Mouse (Mus musculus) lung, adult 2 months (tissue): ENCODE measurements around the gene Rapgef3. TPM values are rescaled to one million over a fixed set of nuclear protein-coding genes. Genes with fewer than 3 reads are reported as not detected.

Source experiments
- DNase-seq: peaks from one replicate; pipeline ENCODE4 v3.0.0; 2022
- H3K4me1 ChIP-seq: fragments of 200-500 bp; 2 replicates; pipeline ENCODE4 v1.6.1; 2011; ENCODE audit warnings: low read length; ENCODE audit not compliant: control insufficient read depth, insufficient read depth
- H3K4me3 ChIP-seq: fragments of 200-500 bp; replicated peaks from 2 replicates; pipeline ENCODE3; 2011; ENCODE audit warnings: low read depth, mild to moderate bottlenecking, control low read depth, low read length; ENCODE audit errors: extremely low read depth
- CTCF ChIP-seq: fragments of 200-500 bp; IDR thresholded peaks from 2 replicates; pipeline ENCODE4 v1.5.1; 2011; ENCODE audit warnings: mild to moderate bottlenecking, low read length, control low read depth; ENCODE audit not compliant: insufficient read depth
- POLR2A ChIP-seq: fragments of 200-500 bp; IDR thresholded peaks from 2 replicates; pipeline ENCODE4 v1.6.1; 2011; ENCODE audit warnings: low read depth, mild to moderate bottlenecking, control low read depth, low read length, borderline replicate concordance; ENCODE audit errors: extremely low read depth
- WGBS: fragments of 180-500 bp; shearing (Covaris S2); methylation state at CpG from one replicate; pipeline ENCODE4 v1.1.7; 2018; 5-methylcytosine and 5-hydroxymethylcytosine counted together
- polyA plus RNA-seq: library from polyadenylated mRNA; depleted of rRNA; stranded (reverse); fragments of >200 nt; gene quantifications from 2 replicates; pipeline ENCODE4 v1.2.3, GENCODE M21; 2012

Rapgef3 gene
- polyA plus RNA-seq, 1 experiment = 94.2 TPM

DNA sequence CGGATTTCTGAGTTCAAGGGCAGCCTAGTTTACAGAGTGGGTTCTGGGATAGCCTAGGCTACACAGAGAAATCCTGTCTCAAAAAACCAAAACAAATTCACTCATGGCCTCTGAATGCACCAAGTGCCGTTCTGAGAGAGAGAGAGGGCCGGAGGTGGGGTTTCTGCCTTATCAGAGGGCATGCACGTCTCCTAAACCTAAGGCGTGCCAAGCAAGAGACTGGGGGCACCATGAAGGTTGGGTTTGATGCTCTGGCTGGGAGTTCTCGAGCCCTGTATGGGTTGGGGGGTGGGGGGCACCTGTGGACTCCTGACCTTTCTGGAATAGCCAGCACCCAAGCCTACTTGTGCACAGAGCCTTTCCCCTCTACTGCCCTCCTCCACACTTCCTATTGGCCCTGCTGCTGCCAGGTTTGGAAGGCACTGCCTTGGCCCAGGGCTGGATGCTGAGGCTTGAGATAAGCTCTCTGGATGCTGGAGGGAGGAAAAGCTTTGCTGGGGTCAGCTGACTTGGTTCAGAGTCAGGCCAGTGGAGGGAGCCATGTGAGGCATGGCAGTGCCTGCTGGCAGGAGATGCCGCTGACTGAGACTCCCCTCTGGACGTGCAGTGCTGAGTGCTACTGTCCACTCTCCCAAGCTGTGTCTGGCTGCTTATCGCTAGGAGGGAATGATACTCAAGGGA, 18.1 kb upstream of the Rapgef3 start:
- no peak overlapping the region for H3K4me3 ChIP-seq
- no peak; the same call in 1 of the 2 replicates for TF ChIP-seq POLR2A
- peak; percentile 10; the same call in 1 of the 2 replicates for TF ChIP-seq CTCF
- peaks cover 54% of the 10 kb centered on the region for H3K4me1 ChIP-seq
- peak; percentile 43 for DNase-seq
- 63% methylated on average over 9 of the region's 9 CpGs for WGBS

- TF ChIP-seq POLR2A (no peak), CTCF (no peak)
- DNase-seq = no peak
- WGBS = 4% methylated on average over 45 of the region's 45 CpGs
- H3K4me1 ChIP-seq = peaks cover 53% of the 10 kb centered on the region
- peak overlapping the region; percentile 87 for H3K4me3 ChIP-seq
These were observed 16.9 kb upstream of the Rapgef3 start for GRCm38 (mm10) chr15:97784561-97785161.

DNA sequence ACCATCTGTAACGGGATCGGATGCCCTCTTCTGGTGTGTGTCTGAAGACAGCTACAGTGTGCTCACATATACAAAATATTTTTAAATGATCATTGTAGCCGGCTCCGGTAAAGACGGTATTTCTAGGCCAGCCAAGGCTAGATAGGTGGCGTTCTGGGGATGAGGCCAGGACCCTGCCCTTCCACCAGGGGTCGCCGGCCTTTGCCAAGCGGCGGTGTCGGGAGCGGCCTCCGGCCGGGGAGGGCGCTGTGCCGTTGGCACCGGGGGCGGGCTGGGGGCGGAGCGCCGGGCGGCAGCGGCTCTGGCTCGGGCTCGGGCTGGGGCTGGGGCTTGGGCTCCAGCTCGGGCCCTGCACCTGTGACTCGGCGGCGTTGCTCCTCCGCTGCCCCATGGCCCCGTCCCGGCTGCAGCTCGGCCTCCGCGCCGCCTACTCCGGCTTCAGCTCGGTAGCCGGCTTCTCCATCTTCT, 16.4 kb upstream of the Rapgef3 start:
- 1% methylated on average over 39 of the region's 39 CpGs for WGBS
- peak overlapping the region; percentile 87 for H3K4me3 ChIP-seq
- TF ChIP-seq CTCF (peak; percentile 71), POLR2A (peak; percentile 78; the same call in 1 of the 2 replicates)
- DNase-seq = peak; percentile 88
- peaks cover 49% of the 10 kb centered on the region for H3K4me1 ChIP-seq

GRCm38 (mm10) chr15:97782749-97783105, 15.0 kb upstream of the Rapgef3 start:
- WGBS = 5% methylated on average over 9 of the region's 9 CpGs
- peak; percentile 76 for DNase-seq
- TF ChIP-seq POLR2A = no peak
- peak; percentile 74 for TF ChIP-seq CTCF
- peaks cover 39% of the 10 kb centered on the region for H3K4me1 ChIP-seq
- peak overlapping the region; percentile 41 for H3K4me3 ChIP-seq

GRCm38 (mm10) chr15:97781961-97782748, 14.4 kb upstream of the Rapgef3 start:
- no peak for DNase-seq
- TF ChIP-seq CTCF = no peak
- no peak for TF ChIP-seq POLR2A
- Histone ChIP-seq H3K4me3 (peak overlapping the region; percentile 41), H3K4me1 (peaks cover 33% of the 10 kb centered on the region)
- 33% methylated on average over 24 of the region's 24 CpGs for WGBS

DNA sequence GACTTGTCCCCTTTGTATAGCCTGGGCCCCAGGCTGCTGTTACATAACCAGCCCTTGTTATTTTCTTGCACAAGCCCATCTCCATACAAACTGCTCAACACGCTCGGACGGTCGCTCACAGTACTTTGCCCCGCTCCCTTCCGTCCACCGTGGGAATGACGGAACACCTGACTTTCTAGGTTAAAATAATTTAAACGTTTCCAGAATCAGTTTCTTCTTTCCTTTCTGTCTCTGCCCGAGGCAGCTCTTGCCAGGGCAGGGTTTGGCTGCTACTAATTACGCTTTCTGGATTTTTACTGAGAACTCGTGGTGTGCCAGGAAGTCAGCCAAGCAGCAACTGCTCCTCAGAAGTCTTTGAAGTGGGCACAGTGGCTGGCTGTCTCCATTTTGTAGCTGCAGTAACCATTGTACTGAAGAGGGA, 12.8 kb upstream of the Rapgef3 start:
- Histone ChIP-seq H3K4me3 (no peak overlapping the region), H3K4me1 (peaks cover 20% of the 10 kb centered on the region)
- DNase-seq = peak; percentile 36
- no peak for TF ChIP-seq CTCF
- no peak for TF ChIP-seq POLR2A
- 54% methylated on average over 12 of the region's 12 CpGs for WGBS

GRCm38 (mm10) chr15:97779576-97779975, 11.8 kb upstream of the Rapgef3 start:
- peaks cover 15% of the 10 kb centered on the region for H3K4me1 ChIP-seq
- H3K4me3 ChIP-seq = no peak overlapping the region
- TF ChIP-seq POLR2A (no peak), CTCF (no peak)
- no peak for DNase-seq
- 86% methylated on average over 1 of the region's 1 CpGs for WGBS

DNA sequence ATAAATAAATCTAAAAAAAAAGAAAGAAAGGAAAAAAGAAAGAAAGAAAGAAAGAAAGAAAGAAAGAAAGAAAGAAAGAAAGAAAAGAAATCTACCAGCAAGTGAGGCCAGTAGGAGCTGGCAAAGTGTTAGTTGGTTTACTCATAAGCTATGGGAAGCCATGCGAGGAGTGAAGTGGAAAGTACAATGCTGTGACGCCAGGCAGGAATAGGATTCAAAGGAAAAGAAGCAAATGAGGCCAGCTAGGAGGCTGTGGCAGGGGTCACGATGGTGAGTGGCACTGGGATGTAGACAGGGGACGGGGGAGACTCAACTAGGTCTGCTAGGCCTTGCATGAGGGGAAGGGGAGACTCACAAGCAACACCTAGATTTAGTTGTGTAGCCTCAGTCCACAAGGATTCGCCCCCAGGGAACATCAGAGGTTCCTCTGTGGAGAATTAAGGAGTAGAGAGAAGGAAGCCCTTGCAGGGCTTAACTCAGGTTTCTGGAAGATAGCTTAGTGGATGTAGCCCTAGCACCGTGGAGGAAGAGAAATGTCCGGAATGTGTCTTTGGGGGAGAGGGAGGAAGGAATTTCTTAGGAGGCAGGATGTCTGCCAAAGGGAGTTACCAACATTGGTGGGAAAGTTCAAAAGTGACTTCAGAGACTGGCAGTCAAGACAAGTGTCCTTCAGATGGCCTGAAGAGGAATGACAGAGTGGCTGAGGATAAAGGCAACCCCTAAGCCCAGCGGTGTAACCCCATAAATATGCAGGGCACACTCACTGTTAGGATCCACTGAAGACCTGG, 10.7 kb upstream of the Rapgef3 start, which contains the start of gene Slc48a1:
Slc48a1 (plus strand) TSS at position 210 of the 788 bp plus-strand sequence.
- 54% methylated on average over 8 of the region's 8 CpGs for WGBS
- Histone ChIP-seq H3K4me3 (no peak within 1 kb of the TSS), H3K4me1 (peaks cover 22% of the 10 kb centered on the region)
- no peak for DNase-seq
- no peak for TF ChIP-seq CTCF
- no peak for TF ChIP-seq POLR2A

DNA sequence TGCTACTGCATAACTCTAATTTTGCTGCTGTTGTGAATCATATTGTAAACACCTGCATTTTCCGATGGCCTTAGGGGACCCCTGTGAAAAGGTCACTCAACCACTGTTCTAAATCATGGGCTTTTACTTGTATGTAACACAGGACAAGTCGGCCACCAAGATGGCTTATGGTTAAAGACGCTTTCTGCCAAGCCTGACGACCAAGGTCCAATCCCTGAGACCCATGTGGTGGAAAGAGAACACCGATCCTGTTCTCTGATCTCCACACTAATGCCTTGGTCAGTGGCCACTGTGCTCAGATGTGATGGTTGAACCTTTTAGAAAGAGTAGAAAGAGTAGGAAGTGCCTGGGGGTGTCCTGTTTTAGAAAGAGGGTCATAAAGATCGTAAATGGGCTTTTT, 9.1 kb upstream of the Rapgef3 start:
- H3K4me1 ChIP-seq = peaks cover 24% of the 10 kb centered on the region
- WGBS = 86% methylated on average over 6 of the region's 6 CpGs

More for the DNA sequence above, 9.1 kb upstream of the Rapgef3 start:
- no peak overlapping the region for H3K4me3 ChIP-seq
- TF ChIP-seq POLR2A (no peak), CTCF (no peak)
- no peak for DNase-seq
